Mouse (Mus musculus) bone marrow, adult 2 months (tissue): Measurements from ENCODE around the gene Pkd1l2.

Experiments used
- CTCF ChIP-seq: fragments of 200-500 bp; IDR thresholded peaks from 2 replicates; pipeline ENCODE4 v1.5.1; 2011; ENCODE audit warnings: low read length, control low read depth; ENCODE audit not compliant: control insufficient read depth, insufficient read depth
- POLR2A ChIP-seq: fragments of 200-500 bp; IDR thresholded peaks from 2 replicates; pipeline ENCODE4 v1.6.1; 2011; ENCODE audit warnings: low read depth, mild to moderate bottlenecking, control low read depth, low read length, borderline replicate concordance; ENCODE audit not compliant: control insufficient read depth

GRCm38 (mm10) chr8:117051316-117051715 lies 30.9 kb downstream of the Pkd1l2 start:
- TF ChIP-seq POLR2A (no peak), CTCF (no peak)
